27 mouse cellular contexts compared by ENCODE assay signal in the genomic region with DNA sequence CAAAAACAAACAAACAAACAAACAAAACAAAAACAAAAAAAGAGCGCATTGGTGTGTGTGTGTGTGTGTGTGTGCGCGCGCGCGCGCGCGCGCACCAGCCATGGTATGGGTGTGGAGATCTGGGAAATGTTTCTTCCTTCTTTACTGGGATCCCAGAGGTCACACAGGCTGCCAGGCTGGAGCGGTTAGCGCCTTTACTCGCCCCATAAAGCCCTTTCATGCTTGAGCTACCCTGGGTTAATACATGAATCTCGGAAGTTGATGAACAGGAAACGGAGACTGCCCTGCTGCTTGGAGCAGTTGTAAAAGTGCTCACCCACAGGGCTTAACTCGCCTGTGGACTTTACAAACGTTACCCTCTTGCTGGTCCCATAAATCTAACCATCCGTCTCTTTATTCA. TPM values are rescaled to one million over a fixed set of nuclear protein-coding genes. Genes with fewer than 3 reads are reported as not detected.
A peak's percentile ranks its signal among the peaks of the same experiment; 100 is the strongest.
DNase-seq lines count a peak whose midpoint lies in the region; ATAC-seq lines count a peak whose summit lies in the region.
"Had no signal": no experiment of that assay in that cellular context is flagged by ENCODE, and none has a peak within 500 bp of the region (broad histone marks: within the 10 kb centered on the region; RNA-seq: fewer than 3 reads in every experiment).

No protein-coding gene starts in this region.

- H3K9ac ChIP-seq in kidney, embryonic 16.5 days (replicated peaks; ENCODE audit: low read length) = no peak overlapping the region
- H3K9ac ChIP-seq in limb, embryonic 12.5 days (replicated peaks) = no peak overlapping the region
- H3K9ac ChIP-seq: forebrain, embryonic 15.5 days; hindbrain, embryonic 12.5 days; liver, embryonic 14.5 days; stomach, embryonic 15.5 days had no signal

- peaks cover 15% of the 10 kb centered on the region for H3K4me1 ChIP-seq in kidney, embryonic 16.5 days (ENCODE audit: insufficient read depth, low read length)
- peaks cover 11% of the 10 kb centered on the region for H3K4me1 ChIP-seq in limb, embryonic 12.5 days (replicated peaks)

- H3K4me2 ChIP-seq in kidney, embryonic 16.5 days (replicated peaks; ENCODE audit: low read depth, low read length) = no peak overlapping the region; the same call in 1 of the 2 replicates
- peak overlapping the region; percentile 15; the same call in 1 of the 2 replicates for H3K4me2 ChIP-seq in limb, embryonic 12.5 days
- H3K4me2 ChIP-seq: forebrain, embryonic 15.5 days; heart, embryonic 11.5 days; hindbrain, embryonic 12.5 days; stomach, embryonic 15.5 days had no signal

- no peaks in the 10 kb centered on the region for H3K9me3 ChIP-seq in kidney, embryonic 16.5 days (ENCODE audit: low read length)
- H3K9me3 ChIP-seq in limb, embryonic 12.5 days = no peaks in the 10 kb centered on the region
- H3K9me3 ChIP-seq: forebrain, embryonic 15.5 days; hindbrain, embryonic 12.5 days; stomach, embryonic 15.5 days had no signal

- H3K36me3 ChIP-seq in kidney, embryonic 16.5 days (ENCODE audit: insufficient read depth, low read length) = no peaks in the 10 kb centered on the region
- no peaks in the 10 kb centered on the region for H3K36me3 ChIP-seq in limb, embryonic 12.5 days
- H3K36me3 ChIP-seq: forebrain, embryonic 15.5 days; hindbrain, embryonic 12.5 days; stomach, embryonic 15.5 days had no signal

- peak overlapping the region; percentile 65 for H3K27ac ChIP-seq in kidney, embryonic 16.5 days (ENCODE audit: low read length)
- H3K27ac ChIP-seq in limb, embryonic 12.5 days = no peak overlapping the region
- H3K27ac ChIP-seq: forebrain, embryonic 15.5 days; hindbrain, embryonic 12.5 days; liver, embryonic 14.5 days; stomach, embryonic 15.5 days had no signal

- peak; percentile 33 for DNase-seq in embryo, embryonic 10.5 days (ENCODE audit: low spot score)
- no peak for DNase-seq in embryo, embryonic 11 days
- DNase-seq in kidney, postnatal 14 days = no peak
- no peak for DNase-seq in left cerebral cortex, adult 18-20 months (ENCODE audit: low spot score in 2 of 2)
- no peak for DNase-seq in cerebellum, postnatal 4 days (ENCODE audit: low spot score in 2 of 2)
- DNase-seq: adrenal gland, postnatal 36 days; cerebellum, adult 11-12 months; heart, postnatal 10 days; layer of hippocampus, postnatal 36 days; midbrain, embryonic 14.5 days; thymus, adult 18-20 months; thymus, postnatal 4 days had no signal

- peak; percentile 91 for ATAC-seq in kidney, embryonic 16.5 days (ENCODE audit: low FRiP score, low TSS enrichment)
- no peak for ATAC-seq in limb, embryonic 12.5 days (ENCODE audit: insufficient number of reproducible peaks, insufficient read depth, low FRiP score, low TSS enrichment, low read depth)
- no peak for ATAC-seq in megakaryocyte progenitor cell, adult 5-6 weeks (replicated peaks; ENCODE audit: poor library complexity)
- ATAC-seq: CD4-positive, CD25-positive, alpha-beta regulatory T cell, adult 4 months; forebrain, embryonic 15.5 days; lung, postnatal 0 days had no signal

- no peaks in the 10 kb centered on the region for H3K27me3 ChIP-seq in kidney, embryonic 16.5 days (ENCODE audit: insufficient read depth, low read length)
- no peaks in the 10 kb centered on the region for H3K27me3 ChIP-seq in limb, embryonic 12.5 days
- H3K27me3 ChIP-seq: forebrain, embryonic 15.5 days; hindbrain, embryonic 12.5 days; stomach, embryonic 15.5 days had no signal

- 37% methylated on average over 18 of the region's 18 CpGs for WGBS in kidney, embryonic 16.5 days
- 46% methylated on average over 18 of the region's 18 CpGs for WGBS in limb, embryonic 12.5 days

- H3K4me3 ChIP-seq in kidney, embryonic 16.5 days (ENCODE audit: low read length) = no peak overlapping the region
- H3K4me3 ChIP-seq in limb, embryonic 12.5 days (replicated peaks) = no peak overlapping the region
- H3K4me3 ChIP-seq: forebrain, embryonic 15.5 days; hindbrain, embryonic 12.5 days; myocyte; stomach, embryonic 15.5 days had no signal

RNA-seq across cellular contexts. Expression of a gene that starts 2.6 kb away (rescaled TPM):
- polyA plus RNA-seq in kidney, embryonic 16.5 days (2015; fragmentation: Nextera tagmentation; extraction: Ambion mirVana) = 0.65 and 0.90 TPM in 2 replicates
- 0.22 TPM in 1 of 2 replicates, not detected in the other for polyA plus RNA-seq in limb, embryonic 12.5 days (2016; fragmentation: Nextera tagmentation; extraction: Ambion mirVana)
- total RNA-seq in left cerebral cortex, adult 18-20 months (2021) = not detected
- total RNA-seq in megakaryocyte progenitor cell, adult 5-6 weeks (2015) = 1.0 and 1.4 TPM in 2 replicates
- 1.1 and 1.3 TPM in 2 replicates for total RNA-seq in megakaryocyte progenitor cell, adult 5-6 weeks (2017)
- total RNA-seq: adrenal gland, postnatal 36 days; heart, postnatal 10 days; layer of hippocampus, postnatal 36 days; left cerebral cortex, postnatal 25 days; MEL had no signal
- polyA plus RNA-seq: forebrain, embryonic 15.5 days; hindbrain, embryonic 12.5 days; lung, postnatal 0 days; midbrain, embryonic 14.5 days; myocyte; neural tube, embryonic 14.5 days had no signal

RNA-seq across cellular contexts. Expression of a gene that starts 20.6 kb away (rescaled TPM):
- 31.3 and 32.1 TPM in 2 replicates for polyA plus RNA-seq in kidney, embryonic 16.5 days (2015; fragmentation: Nextera tagmentation; extraction: Ambion mirVana)
- polyA plus RNA-seq in limb, embryonic 12.5 days (2016; fragmentation: Nextera tagmentation; extraction: Ambion mirVana) = 45.7 and 47.5 TPM in 2 replicates
- total RNA-seq in left cerebral cortex, adult 18-20 months (2021) = 10 to 100 TPM; 65.7 to 70.5 TPM
- 26.4 and 27.7 TPM in 2 replicates for total RNA-seq in megakaryocyte progenitor cell, adult 5-6 weeks (2015)
- 26.1 and 27.4 TPM in 2 replicates for total RNA-seq in megakaryocyte progenitor cell, adult 5-6 weeks (2017)

RNA-seq across cellular contexts. Expression of a gene that starts 47.1 kb away (rescaled TPM):
- polyA plus RNA-seq in kidney, embryonic 16.5 days (2015; fragmentation: Nextera tagmentation; extraction: Ambion mirVana) = 5.4 and 6.3 TPM in 2 replicates
- polyA plus RNA-seq in limb, embryonic 12.5 days (2016; fragmentation: Nextera tagmentation; extraction: Ambion mirVana) = 13.5 and 15.5 TPM in 2 replicates
- 1 to 10 TPM; 2.1 to 2.6 TPM for total RNA-seq in left cerebral cortex, adult 18-20 months (2021)
- not detected in 2 replicates for total RNA-seq in megakaryocyte progenitor cell, adult 5-6 weeks (2015)
- total RNA-seq in megakaryocyte progenitor cell, adult 5-6 weeks (2017) = not detected in 2 replicates
- total RNA-seq: common myeloid progenitor, adult 5-6 weeks had no signal
